Mouse (Mus musculus): ENCODE data around the gene Lrrc8a.
A peak's percentile ranks its signal among the peaks of the same experiment; 100 is the strongest.

Gene Lrrc8a

DNA sequence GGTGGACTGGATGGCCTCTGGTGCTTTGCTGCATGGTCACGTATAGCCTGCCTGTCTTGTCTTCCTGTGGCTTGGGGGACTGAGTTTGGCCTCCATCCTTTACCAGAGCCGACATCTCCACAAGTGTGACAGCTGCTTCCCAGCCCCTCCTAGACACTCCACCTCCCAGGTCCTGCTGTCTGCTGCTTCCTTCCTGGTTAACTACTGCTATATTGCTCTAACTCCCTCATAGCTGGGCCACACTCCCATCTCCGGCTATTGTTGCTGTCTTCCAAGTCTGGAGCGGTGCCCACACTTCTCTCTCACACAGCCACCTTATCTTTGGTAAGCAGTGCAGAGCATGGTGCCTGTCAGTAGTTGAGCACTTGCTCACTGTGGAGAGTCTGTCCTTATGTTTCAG, 2.3 kb downstream of the Lrrc8a start:
- DNase-seq (ENCODE audit: low spot score) = peak; percentile 20

DNA sequence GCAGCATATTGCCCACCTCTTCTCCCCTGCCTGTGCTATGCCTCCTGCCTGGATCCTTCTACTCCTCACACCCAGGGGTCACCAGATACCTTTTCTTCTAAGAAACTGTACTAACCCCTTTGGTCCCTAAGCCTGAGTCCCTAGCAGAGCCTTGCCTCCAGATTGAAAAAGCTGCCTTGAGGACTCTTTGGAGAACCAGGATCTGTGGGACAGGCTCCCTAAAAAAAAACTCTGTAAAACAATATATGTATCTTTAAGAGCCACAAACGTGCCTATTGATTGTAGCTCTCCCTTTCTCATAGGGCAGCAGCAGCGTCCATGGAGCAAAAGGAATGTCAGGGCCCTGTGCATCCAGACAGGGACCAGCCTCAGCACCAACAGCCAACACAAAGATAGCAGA, 2.8 kb downstream of the Lrrc8a start, which contains the start of gene Gm28035:
Gene Gm28035 (plus strand): TSS at position 301 of the 400 bp plus-strand sequence.
- DNase-seq (ENCODE audit: low spot score) = no peak

DNA sequence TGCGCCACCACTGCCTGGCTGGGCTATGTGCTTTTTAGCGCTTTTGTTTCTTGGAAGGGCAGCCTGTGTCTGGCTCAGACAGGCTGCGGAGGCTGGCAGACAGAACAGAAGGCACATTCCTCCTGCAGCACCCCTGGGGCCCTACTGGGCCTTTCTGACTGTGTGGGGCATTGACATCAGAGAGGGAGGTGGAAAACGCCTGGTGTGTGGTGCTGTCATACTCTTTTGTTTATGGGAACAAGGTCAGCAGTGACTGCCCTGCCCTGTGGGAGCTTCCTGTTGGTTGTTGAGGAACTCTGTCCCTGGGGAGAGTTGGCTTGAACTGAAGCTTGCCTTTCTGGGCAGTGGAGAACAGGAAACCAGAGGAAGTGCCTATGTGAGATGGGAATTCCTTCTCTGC, 5.0 kb downstream of the Lrrc8a start:
- peak; percentile 51 for DNase-seq (ENCODE audit: low spot score)

DNA sequence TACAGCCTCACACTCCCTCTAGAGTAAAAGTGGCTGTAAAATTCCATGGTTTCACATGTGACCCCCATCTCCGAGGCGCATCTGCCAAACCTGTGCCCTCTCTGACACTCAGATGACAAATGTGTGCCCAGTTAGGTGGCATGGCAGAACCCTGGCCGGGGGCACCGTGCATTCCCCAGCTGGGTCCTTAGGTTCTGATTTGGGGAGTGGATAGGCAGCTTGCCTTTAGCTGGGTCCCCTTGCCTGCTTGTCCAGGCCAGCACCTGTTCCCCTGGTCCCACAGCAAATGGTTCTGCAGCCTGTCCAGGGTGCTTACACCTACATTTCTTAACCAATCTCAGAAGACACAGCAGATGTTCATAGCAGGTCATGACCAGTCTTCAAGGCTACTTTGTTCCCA, 5.9 kb downstream of the Lrrc8a start:
- no peak for DNase-seq (ENCODE audit: low spot score)

DNA sequence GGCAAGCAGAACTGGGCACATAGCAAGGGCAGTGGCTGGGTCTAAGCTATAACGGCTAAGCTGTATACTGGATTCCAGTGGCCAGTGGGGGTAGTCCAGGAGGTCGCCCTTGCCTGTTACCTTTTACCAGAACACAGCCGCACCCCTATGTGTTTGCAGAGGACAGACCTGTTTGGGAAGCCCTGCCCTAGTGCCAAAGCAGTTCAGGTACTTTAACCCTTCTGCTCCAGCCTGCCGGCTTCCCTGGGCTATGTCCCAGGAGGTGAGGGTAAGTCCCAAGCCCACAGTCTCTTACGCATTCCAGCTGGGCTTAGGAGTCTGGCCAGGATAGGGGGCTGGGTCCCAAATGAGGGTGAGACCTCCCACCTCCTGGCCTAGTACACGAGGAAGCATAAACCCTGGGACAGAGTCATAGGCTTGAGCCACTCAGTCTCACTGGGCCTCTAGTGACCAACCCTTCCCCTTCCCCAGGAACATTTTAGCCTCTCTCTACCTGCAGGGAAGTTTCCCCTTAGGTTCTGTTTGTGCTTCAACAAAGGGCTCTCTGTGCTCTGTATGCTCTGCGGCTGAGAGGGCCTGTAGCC, 7.2 kb downstream of the Lrrc8a start:
- no peak for DNase-seq (ENCODE audit: low spot score)

DNA sequence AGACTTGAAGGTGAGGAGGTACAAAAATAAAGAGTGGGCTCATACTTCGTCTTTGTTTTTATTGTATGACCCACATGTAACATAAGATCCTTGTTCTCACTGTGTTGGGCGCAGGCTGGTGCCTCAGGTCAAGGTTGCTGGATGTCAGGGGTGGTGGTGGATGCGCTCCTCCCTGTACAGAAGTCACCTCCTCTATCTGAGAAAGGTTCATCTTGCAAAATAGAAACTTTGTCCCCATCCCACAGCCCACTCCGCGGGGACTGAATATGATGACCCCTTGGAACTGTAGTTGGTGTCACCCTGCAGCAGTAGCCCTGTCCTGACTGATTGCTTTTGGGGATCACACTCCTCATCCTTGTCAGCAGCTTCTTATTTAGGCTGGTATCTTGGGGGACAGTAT, 9.5 kb downstream of the Lrrc8a start:
- no peak for DNase-seq (ENCODE audit: low spot score)

DNA sequence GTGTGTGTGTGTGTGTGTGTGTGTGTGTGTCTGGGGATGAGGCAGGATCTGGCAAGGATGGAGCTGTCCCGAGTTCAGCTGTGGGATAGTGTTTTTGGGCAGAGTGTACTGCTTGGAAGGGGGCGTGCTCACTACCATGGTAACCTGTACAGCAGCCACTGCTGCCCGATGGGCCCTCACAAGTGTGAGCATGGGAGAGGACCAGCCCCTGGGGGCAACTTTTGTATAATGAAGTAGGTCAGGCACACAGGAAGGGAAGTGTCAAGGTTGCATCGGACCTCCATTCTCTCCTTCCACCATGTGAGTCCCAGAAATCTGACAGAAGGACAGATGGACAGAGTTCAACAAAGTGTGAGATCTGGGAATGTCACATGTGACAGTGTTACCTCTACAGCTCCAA, 10.2 kb downstream of the Lrrc8a start:
- DNase-seq (ENCODE audit: low spot score) = no peak

DNA sequence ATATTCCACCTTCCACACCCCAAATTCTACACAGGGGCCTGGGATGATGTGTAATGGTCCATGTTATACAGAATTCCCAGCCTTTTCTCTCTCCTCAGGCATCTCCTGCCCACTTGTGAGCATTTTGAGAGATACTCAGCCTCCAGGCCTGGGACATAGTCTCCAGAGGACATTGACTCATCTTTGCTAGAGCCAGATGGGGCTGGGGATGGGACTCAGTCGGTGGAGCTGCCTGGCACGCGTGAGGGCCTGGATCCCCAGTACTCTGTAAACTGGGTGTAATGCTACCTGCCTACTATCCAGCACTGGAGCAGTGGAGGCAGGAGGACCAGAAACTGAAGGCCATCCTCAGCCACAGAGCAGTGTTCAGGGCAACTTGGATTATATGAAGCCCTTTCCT, 11.7 kb downstream of the Lrrc8a start:
- DNase-seq (ENCODE audit: low spot score) = no peak

DNA sequence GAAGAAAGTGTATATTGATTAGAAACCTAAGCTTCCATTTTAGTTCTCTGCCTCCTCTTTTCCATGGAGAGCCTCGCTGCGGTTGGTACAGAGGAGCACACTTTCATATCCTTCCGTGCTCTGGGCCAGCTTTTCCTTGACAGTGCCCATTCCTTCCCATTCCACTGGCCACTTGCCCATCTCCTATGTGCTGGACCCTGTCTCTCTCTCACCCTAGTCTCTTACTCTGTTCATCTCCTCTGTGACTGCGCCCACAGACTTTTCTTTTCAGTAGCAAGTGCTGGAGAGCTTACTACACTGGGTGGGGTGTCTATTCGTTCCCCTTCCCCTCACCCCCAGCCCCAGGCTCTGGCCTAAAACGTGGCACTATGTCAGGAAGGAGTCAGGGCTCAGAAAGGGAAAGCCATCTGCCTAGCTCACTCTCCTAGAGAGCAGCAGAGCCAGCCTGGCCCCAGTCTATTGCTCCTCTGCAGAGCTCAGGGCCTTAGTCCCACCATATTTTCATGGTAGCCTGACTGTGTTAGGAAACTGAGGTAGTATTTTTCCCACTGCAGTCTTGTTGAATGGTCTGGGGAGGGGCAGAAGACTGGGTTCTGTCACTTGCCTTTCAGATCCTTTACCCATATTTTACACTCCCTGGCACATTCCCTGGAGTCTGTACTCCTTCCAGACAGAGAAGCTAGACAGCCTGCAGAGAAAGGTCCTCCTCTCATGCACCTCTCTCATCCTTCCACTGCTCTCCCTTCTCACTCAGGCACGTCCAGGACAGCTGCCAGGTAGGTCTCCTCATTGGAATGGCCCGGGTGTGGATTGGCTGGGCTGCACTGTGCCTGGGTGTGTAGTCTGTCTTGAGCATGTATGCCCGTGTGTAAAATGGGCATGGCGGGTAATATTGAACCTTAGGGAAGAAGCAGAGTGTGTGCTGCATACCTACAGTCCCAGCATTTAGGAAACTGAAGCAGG, 12.9 kb downstream of the Lrrc8a start:
- DNase-seq (ENCODE audit: low spot score) = no peak

DNA sequence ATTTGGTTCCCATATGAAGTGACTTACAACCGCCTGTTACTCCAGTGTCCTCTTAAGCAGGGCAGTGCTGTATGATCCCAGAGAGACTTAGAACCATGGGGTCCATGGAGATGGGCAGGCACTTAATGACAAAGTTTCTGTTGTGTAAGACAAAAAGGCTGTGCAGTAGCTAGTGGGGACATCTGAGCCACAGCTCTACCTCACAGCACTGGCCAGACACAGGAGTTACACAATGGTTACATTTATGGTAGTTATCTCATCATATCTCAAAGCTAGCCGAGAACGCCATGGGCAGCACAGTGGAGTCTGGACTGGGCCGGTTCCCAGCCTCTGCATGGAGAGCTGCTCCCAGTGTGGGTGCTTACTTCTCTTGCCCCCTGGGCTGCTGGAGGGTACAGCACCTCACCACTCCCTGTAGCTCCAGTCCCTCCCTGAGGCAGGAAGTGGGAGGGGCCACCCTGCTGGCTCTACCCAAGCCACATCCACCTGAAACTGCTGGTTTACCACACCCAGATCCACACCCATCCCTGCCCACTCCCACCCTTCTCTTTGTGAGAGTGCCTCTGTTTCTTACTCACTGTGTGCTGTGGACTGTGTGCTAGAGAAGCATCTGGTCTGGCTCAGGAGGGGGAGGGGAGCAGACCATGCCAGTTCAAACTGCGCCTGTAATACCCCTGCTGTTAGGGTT, 14.0 kb downstream of the Lrrc8a start:
- no peak for DNase-seq (ENCODE audit: low spot score)

DNA sequence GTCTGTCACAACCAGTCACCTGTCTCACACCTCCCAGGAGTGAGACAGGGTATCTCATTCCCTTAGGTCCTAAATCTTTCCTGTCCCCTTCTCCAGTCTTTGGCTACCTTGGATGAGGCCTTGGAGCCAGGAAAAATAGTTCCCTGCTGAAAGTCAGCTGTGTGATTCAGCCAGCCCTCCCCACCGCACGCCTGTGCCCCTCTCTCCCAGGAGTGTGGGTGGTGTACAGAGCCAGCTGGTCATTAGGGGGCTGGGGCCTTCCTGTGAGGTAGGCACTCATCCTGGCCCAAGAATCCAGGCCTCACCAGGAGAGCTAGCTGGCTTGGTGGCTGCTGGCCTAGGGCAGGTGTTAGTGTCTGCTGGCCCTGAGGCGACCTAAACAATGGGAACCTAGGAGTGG, 15.0 kb downstream of the Lrrc8a start:
- no peak for DNase-seq (ENCODE audit: low spot score)

DNA sequence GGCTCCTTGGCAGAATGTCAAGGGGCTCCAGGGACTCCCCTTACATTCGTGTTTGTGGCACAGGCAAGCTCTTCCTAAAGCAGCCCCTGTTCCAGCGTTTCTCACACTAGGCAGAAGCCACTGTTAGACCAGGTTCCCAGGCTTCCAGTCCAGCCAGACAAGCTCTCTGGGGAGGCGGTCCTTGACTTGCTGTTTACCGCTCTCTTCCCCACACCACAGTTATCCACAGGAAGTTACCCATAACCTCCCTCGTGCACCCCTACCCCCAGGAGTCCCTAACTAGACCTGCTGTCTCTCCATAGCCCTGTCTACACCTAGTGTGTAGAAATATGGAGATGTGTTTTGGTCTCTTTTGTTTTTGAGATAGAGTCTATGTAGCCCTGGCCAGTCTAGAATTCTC, 16.3 kb downstream of the Lrrc8a start:
- no peak for DNase-seq (ENCODE audit: low spot score)

DNA sequence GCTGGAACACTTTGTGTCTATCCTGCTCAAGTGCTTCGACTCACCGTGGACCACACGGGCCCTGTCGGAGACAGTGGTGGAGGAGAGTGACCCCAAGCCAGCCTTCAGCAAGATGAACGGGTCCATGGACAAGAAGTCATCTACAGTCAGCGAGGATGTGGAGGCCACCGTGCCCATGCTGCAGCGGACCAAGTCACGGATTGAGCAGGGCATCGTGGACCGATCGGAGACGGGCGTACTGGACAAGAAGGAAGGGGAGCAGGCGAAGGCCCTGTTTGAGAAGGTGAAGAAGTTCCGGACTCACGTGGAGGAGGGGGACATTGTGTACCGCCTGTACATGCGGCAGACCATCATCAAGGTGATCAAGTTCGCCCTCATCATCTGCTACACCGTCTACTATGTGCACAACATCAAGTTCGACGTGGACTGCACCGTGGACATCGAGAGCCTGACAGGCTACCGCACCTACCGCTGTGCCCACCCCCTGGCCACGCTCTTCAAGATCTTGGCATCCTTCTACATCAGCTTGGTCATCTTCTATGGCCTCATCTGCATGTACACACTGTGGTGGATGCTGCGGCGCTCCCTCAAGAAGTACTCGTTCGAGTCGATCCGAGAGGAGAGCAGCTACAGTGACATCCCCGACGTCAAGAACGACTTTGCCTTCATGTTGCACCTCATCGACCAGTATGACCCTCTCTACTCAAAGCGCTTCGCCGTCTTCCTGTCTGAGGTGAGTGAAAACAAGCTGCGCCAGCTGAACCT, 18.3 kb downstream of the Lrrc8a start:
- DNase-seq (ENCODE audit: low spot score) = no peak

DNA sequence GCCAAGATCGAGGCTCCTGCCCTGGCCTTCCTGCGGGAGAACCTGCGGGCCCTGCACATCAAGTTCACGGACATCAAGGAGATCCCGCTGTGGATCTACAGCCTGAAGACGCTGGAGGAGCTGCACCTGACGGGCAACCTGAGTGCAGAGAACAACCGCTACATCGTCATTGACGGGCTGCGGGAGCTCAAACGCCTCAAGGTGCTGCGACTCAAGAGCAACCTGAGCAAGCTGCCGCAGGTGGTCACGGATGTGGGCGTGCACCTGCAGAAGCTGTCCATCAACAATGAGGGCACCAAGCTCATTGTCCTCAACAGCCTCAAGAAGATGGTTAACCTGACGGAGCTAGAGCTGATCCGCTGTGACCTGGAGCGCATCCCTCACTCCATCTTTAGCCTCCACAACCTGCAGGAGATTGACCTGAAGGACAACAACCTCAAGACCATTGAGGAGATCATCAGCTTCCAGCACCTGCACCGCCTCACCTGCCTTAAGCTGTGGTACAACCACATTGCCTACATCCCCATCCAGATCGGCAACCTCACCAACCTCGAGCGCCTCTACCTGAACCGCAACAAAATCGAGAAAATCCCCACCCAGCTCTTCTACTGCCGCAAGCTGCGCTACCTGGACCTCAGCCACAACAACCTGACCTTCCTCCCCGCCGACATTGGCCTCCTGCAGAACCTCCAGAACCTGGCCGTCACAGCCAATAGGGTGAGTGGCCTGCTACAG, 19.3 kb downstream of the Lrrc8a start:
- no peak for DNase-seq (ENCODE audit: low spot score)

DNA sequence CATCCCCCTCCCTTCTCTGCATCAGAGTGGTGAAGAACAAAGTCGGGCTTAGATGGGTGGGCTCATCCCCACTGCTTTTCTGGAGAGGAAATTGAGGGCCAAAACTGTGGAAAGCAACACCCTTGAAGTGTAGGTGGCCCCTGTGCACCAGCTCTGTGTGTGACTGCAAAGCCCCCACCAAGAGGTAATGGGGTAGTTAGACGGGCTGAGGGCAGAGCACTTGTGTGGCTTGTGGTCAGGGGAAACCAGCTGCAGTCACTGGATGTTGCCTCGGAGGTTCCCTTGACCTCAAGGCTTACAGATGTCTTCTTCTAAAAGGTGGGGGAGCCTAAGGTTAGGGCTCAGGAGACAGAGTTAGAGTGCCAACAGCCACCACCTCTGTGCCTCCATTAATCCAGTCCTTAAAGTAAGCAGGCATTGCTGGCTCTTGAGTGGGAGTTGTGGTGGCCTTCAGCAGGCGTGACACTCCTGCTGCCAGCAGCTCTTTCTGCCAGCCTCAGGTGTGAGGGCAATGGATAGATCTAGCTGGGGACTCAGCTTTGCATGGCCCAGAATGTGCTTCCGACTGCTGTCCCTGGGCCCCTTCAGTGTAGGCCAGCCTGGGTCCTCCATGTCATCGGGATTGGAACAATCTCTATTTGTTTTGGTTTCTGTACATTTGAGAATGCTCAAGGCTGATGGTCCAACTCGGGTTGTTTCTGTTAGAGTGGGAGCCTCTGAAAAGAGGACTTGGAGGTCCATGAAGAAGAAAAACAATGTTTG, 20.4 kb downstream of the Lrrc8a start:
- no peak for DNase-seq (ENCODE audit: low spot score)

DNA sequence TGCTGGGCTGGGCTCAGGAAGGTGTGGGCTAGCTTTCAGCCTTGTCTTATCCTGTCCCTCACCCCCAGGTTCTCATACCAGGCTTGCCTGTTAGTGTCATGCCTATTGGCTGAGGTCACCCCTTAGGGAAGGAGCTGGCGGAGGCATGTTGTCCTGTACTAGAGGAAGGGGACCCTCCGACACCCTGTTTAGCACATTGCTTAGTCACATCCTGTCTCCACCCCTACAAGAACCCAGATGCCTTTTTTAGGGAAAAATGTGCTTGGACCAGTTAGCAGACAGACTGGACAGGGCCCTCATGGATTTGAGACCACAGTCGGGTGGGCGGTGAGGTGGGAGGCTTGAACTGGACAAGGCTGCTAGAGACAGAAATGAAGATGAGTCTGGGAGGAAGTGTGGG, 21.1 kb downstream of the Lrrc8a start:
- no peak for DNase-seq (ENCODE audit: low spot score)

DNA sequence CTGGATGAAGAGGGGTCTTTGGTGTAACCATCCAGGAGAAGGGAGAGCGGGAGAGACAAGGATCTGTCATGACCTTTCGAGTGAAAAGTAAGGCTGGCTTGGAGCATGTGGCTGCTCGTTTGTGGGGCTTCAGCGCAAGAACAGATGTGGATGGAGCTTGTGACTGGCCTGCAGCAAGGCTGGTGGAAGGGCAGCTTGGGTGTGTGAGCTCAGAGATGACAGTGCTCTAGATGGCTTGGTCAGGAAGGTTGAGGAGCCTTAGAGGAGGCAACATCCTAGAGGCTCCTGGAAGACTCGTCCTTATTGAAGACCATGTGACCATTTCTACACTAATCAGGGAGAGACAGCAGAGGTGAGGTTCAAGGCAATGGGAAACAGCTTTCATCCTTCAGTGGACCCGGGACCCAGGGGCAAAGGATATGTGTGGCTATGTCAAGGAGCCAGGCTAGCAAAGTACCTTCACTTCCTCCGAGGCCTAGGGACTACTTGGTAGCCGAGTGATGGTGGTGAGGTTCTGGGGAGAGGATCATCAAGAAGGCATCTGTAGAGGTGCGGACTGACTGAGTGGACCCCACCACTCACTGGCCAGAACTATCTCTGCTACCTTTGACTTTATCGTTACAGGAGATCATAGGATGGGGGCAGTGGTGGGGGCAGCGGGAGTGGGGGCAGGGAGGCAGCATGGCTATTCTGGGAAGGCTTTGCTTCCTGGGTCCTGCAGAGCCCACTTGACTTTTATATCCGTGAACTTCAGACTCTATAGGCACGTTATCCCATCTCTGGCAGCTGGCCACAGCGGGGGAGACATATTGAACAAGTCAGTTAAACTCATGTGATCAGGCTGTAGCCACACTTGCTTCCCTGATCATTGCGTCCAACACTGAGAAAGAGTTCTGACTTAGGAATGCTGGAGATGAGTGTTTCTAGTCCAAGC, 21.9 kb downstream of the Lrrc8a start:
- DNase-seq (ENCODE audit: low spot score) = no peak

DNA sequence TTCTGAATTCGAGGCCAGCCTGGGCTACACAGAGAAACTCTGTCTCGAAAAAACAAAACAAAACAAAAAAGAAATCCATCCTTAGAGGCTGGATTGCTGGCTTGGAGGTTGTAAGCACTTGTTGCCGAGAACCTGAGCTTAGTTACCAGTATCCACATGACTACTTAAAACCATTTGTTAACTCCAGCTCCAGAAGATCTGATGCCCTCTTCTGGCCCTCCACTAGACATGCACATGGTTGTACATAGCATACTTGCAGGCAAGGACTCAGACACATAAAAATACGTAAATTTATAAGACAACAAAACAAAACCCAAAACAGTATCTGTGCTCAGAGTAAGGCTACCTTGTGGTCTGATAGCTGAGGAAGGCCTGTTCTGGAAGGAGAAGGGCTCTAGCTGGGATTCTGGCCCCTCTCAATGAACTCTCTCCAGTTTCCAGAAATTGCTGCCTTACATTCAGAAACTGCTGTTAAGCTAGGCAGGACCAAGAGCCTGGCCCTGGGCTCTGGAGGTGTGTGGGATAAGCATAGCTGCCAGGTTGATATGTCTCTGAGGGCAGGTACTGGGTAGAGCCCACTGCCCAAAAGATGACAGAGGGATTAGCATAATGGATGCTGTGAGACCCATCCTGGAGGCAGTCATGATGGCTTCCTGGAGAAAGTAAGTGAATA, 23.7 kb downstream of the Lrrc8a start:
- DNase-seq (ENCODE audit: low spot score) = no peak
